Mouse (Mus musculus): ENCODE measurements around the gene Gckr. TPM values are rescaled to one million over a fixed set of nuclear protein-coding genes. Genes with fewer than 3 reads are reported as not detected.
A peak's percentile ranks its signal among the peaks of the same experiment; 100 is the strongest.

The Gckr gene
- total and polyA plus RNA-seq, 3 experiments: not detected

GRCm38 (mm10) chr5:31290521-31291360, 6.5 kb upstream of the Gckr start, which contains the start of gene Ift172:
Ift172 (minus strand) TSS chr5:31291116.
- Histone ChIP-seq H3K27me3 (replicated peaks) (peaks cover 38% of the 10 kb centered on the region), H3K79me2 (replicated peaks; ENCODE audit: control insufficient read depth, extremely low read depth, insufficient read depth, poor library complexity, severe bottlenecking) (no peaks in the 10 kb centered on the region), H3K4me3 (replicated peaks in 1 of 3; ENCODE audit: low read depth in 2 of 3, low read length in 2 of 3, poor library complexity in 1 of 3) (peak within 1 kb of the TSS; percentile 55 to 93 (median 62)), H3K9ac (ENCODE audit: insufficient read depth, low read depth) (peak within 1 kb of the TSS; percentile 89), H3K9me3 (replicated peaks; ENCODE audit: low read length) (no peaks in the 10 kb centered on the region), H3K4me1 (ENCODE audit: control insufficient read depth in 1 of 2, insufficient read depth in 2 of 2) (peaks cover 9 to 33% of the 10 kb centered on the region in 2 experiments; a peak in 3 of 4 replicates), H3K27ac (ENCODE audit: insufficient read depth, low read depth) (peak within 1 kb of the TSS; percentile 98), H3K4me2 (ENCODE audit: insufficient read depth, low read depth, poor library complexity, severe bottlenecking) (peak within 1 kb of the TSS; percentile 82), H3K36me3 (replicated peaks in 1 of 2; ENCODE audit: control insufficient read depth in 1 of 2, insufficient read depth in 1 of 2, low read length in 1 of 2) (peaks cover 8 to 11% of the 10 kb centered on the region in 2 experiments)
- dilution Hi-C loops (cut with MboI; ENCODE audit: extremely low pct_ligation_motif_present, extremely low pct_unique_long_range_greater_than_20kb, low sequenced_read_pairs) (no loop called here), in situ Hi-C loops (cut with MboI; ENCODE audit: low pct_ligation_motif_present, low pct_unique_long_range_greater_than_20kb, low sequenced_read_pairs) (no loop called here)
- DNase-seq (ENCODE audit: extremely low read depth): peak; percentile 99
- no peak; the same call in 1 of the 2 replicates for TF ChIP-seq IRF4 (IDR thresholded peaks at IDR 0.05; ENCODE audit: low read depth, low read length)
- TF ChIP-seq ZNF384 (IDR thresholded peaks at IDR 0.05; ENCODE audit: low read depth, low read length): peak; percentile 66
- no peak; the same call in 1 of the 2 replicates for TF ChIP-seq KAT2A (IDR thresholded peaks at IDR 0.05; ENCODE audit: insufficient replicate concordance, low read length)
- peak; percentile 80 for TF ChIP-seq TBP (conservative IDR thresholded peaks at IDR 0.05; ENCODE audit: low read depth, low read length)
- peak; percentile 84 for TF ChIP-seq HCFC1 (IDR thresholded peaks at IDR 0.05; ENCODE audit: low read depth, low read length)
- no peak for TF ChIP-seq EP300 (IDR thresholded peaks at IDR 0.05; ENCODE audit: low read length)
- peak; percentile 13; the same call in 1 of the 2 replicates for TF ChIP-seq MEF2A (IDR thresholded peaks at IDR 0.05; ENCODE audit: borderline replicate concordance, low read depth, low read length)
- no peak for TF ChIP-seq RAD21 (IDR thresholded peaks at IDR 0.05; ENCODE audit: low read depth, low read length)
- TF ChIP-seq MAZ (IDR thresholded peaks at IDR 0.05; ENCODE audit: low read depth, low read length): no peak
- TF ChIP-seq E2F4 (IDR thresholded peaks at IDR 0.05; ENCODE audit: insufficient replicate concordance, low read depth, low read length): no peak
- no peak for TF ChIP-seq ZKSCAN1 (IDR thresholded peaks at IDR 0.05; ENCODE audit: borderline replicate concordance, low read depth, low read length)
- peak; percentile 81; the same call in 1 of the 2 replicates for TF ChIP-seq SIN3A (IDR thresholded peaks at IDR 0.05; ENCODE audit: low read length)
- no peak for TF ChIP-seq MAFK (IDR thresholded peaks at IDR 0.05; ENCODE audit: insufficient replicate concordance, low read length)
- no peak for TF ChIP-seq ZMIZ1 (IDR thresholded peaks at IDR 0.05; ENCODE audit: low read depth, low read length)
- TF ChIP-seq TCF12 (IDR thresholded peaks at IDR 0.05; ENCODE audit: low read depth, low read length): peak; percentile 86
- peak; percentile 50; the same call in 1 of the 2 replicates for TF ChIP-seq ETS1 (conservative IDR thresholded peaks at IDR 0.05; ENCODE audit: low read depth, low read length)
- TF ChIP-seq POLR2A (IDR thresholded peaks at IDR 0.05; ENCODE audit: low read depth, low read length): peak; percentile 84
- peak; percentile 86 for TF ChIP-seq MXI1 (IDR thresholded peaks at IDR 0.05; ENCODE audit: low read depth, low read length)
- no peak; the same call in 1 of the 2 replicates for TF ChIP-seq USF2 (conservative IDR thresholded peaks at IDR 0.05; ENCODE audit: low read depth, low read length)
- TF ChIP-seq ELF1 (IDR thresholded peaks at IDR 0.05; ENCODE audit: low read depth, low read length): peak; percentile 55; the same call in 1 of the 2 replicates
- no peak for TF ChIP-seq MYC (IDR thresholded peaks at IDR 0.05; ENCODE audit: low read depth, low read length)
- no peak for TF ChIP-seq POLR2AphosphoS2 (IDR thresholded peaks at IDR 0.05; ENCODE audit: low read depth, low read length)
- peak; percentile 32; the same call in 1 of the 2 replicates for TF ChIP-seq NELFE (IDR thresholded peaks at IDR 0.05; ENCODE audit: low read depth, low read length)
- no peak for TF ChIP-seq ZC3H11A (IDR thresholded peaks at IDR 0.05; ENCODE audit: low read depth, low read length)
- peak; percentile 18; the same call in 1 of the 2 replicates for TF ChIP-seq MAX (IDR thresholded peaks at IDR 0.05; ENCODE audit: low read length)
- TF ChIP-seq CHD1 (IDR thresholded peaks at IDR 0.05; ENCODE audit: low read depth, low read length): no peak
- TF ChIP-seq UBTF (IDR thresholded peaks at IDR 0.05; ENCODE audit: low read depth, low read length): no peak
- TF ChIP-seq JUND (conservative IDR thresholded peaks at IDR 0.05; ENCODE audit: low read depth, low read length): no peak
- no peak for TF ChIP-seq PAX5 (IDR thresholded peaks at IDR 0.05; ENCODE audit: low read length)
- TF ChIP-seq JUN (IDR thresholded peaks at IDR 0.05; ENCODE audit: insufficient read depth, low read depth, low read length): no peak
- TF ChIP-seq CTCF (conservative IDR thresholded peaks at IDR 0.05 in 1 of 2, IDR thresholded peaks at IDR 0.05 in 1 of 2; ENCODE audit: low read depth in 2 of 2, low read length in 2 of 2): no peak
- TF ChIP-seq GABPA (IDR thresholded peaks at IDR 0.05; ENCODE audit: insufficient replicate concordance, low read depth, low read length): peak; percentile 76
- peak; percentile 100 for TF ChIP-seq NRF1 (IDR thresholded peaks at IDR 0.05; ENCODE audit: low read depth, low read length)
- no peak; the same call in 1 of the 2 replicates for TF ChIP-seq USF1 (IDR thresholded peaks at IDR 0.05; ENCODE audit: low read depth, low read length)
- no peak for TF ChIP-seq CHD2 (IDR thresholded peaks at IDR 0.05; ENCODE audit: low read length)
- TF ChIP-seq BHLHE40 (IDR thresholded peaks at IDR 0.05; ENCODE audit: low read depth, low read length): peak; percentile 78
- no peak for TF ChIP-seq SMC3 (IDR thresholded peaks at IDR 0.05; ENCODE audit: low read depth, low read length)
- TF ChIP-seq RCOR1 (conservative IDR thresholded peaks at IDR 0.05; ENCODE audit: low read depth, low read length): no peak

Data from CH12.LX (cell line).